ENCODE assay signal across 8 mouse cellular contexts in genomic region chr11:102184646-102185495, GRCm38 (mm10). TPM values are rescaled to one million over a fixed set of nuclear protein-coding genes. Genes with fewer than 3 reads are reported as not detected.
A peak's percentile ranks its signal among the peaks of the same experiment; 100 is the strongest.
DNase-seq lines count a peak whose midpoint lies in the region; ATAC-seq lines count a peak whose summit lies in the region.

Gene Lsm12, minus strand, starts transcription at chr11:102185296.

- peak; percentile 90 for DNase-seq in adipocyte (ENCODE audit: low spot score)
- peak; percentile 97 for DNase-seq in embryo, embryonic 10 days (ENCODE audit: low spot score)
- peak; percentile 97 for DNase-seq in gastrocnemius, postnatal 14 days
- DNase-seq in left cerebral cortex, postnatal 10 days (ENCODE audit: extremely low spot score in 1 of 2, low spot score in 2 of 2), result peak; percentile 89 to 97
- peak; percentile 95 for DNase-seq in right cerebral cortex, postnatal 25 days
- DNase-seq in urinary bladder, postnatal 4 days (ENCODE audit: low spot score in 2 of 2), result peak; percentile 94 to 98

- intact Hi-C loops in gastrocnemius, postnatal 14 days (cut with DNase I; ENCODE audit: low total_unique reads), result no loop called here
- intact Hi-C loops in left cerebral cortex, postnatal 10 days (cut with DNase I), result no loop called here

- ATAC-seq in inflammation-experienced regulatory T-cells, adult 6 months, result peak; percentile 86
- ATAC-seq in megakaryocyte-erythroid progenitor cell, adult 5-6 weeks (replicated peaks; ENCODE audit: low FRiP score, low TSS enrichment, poor library complexity, severe bottlenecking), result peak; percentile 74

RNA-seq across cellular contexts. Expression of gene Lsm12, which starts in this region (rescaled TPM):
- total RNA-seq in gastrocnemius, postnatal 14 days (2021), result 10 to 100 TPM; 69.9 to 76.0 TPM
- 10 to 100 TPM; 58.3 to 99.6 (median 68.0) TPM for polyA plus RNA-seq in inflammation-experienced regulatory T-cells, adult 6 months (2017; shearing (Covaris generic))
- total RNA-seq in left cerebral cortex, postnatal 10 days (2021), result 10 to 100 TPM; 67.6 to 72.3 TPM
- total RNA-seq in megakaryocyte-erythroid progenitor cell, adult 5-6 weeks (2014; fragmentation: Nextera tagmentation), result 110 TPM in 2 replicates
- 71.3 and 94.9 TPM in 2 replicates for total RNA-seq in megakaryocyte-erythroid progenitor cell, adult 5-6 weeks (2017)

Comparison
In these comparisons a context has a peak if more than half of its experiments do, and no peak if none do; other contexts are left out.
1. Peak in every context shown above with its lines: DNase-seq and ATAC-seq.